Mouse (Mus musculus) hindbrain, embryonic 13.5 days (tissue): ENCODE data around the gene BC025446. TPM values are rescaled to one million over a fixed set of nuclear protein-coding genes. Genes with fewer than 3 reads are reported as not detected.
"Not testable (repeated sequence)": the region's sequence is repeated elsewhere in the genome, so short reads cannot be mapped to it uniquely, and the experiment has no call there.

Experiments
- ATAC-seq: fragments of 200-750 bp; cut with Nextera tagmentation; 2 replicates; pipeline ENCODE4 v1.8.0; 2017; ENCODE audit warnings: moderate TSS enrichment; ENCODE audit not compliant: low FRiP score
- H3K27ac ChIP-seq: fragments of 300-500 bp; sonication (generic); 2 replicates; pipeline ENCODE4 v1.5.1; 2015; ENCODE audit warnings: inconsistent platforms, mild to moderate bottlenecking, moderate library complexity
- H3K27me3 ChIP-seq: fragments of 300-500 bp; sonication (generic); 2 replicates; pipeline ENCODE4 v1.6.1; 2015; ENCODE audit warnings: mild to moderate bottlenecking, inconsistent platforms
- H3K36me3 ChIP-seq: fragments of 300-500 bp; sonication (generic); 2 replicates; pipeline ENCODE4 v1.6.1; 2015; ENCODE audit warnings: mild to moderate bottlenecking, inconsistent platforms
- H3K4me1 ChIP-seq: fragments of 300-500 bp; sonication (generic); replicated peaks from 2 replicates; pipeline ENCODE4 v1.6.1; 2015; ENCODE audit warnings: inconsistent platforms
- H3K4me2 ChIP-seq: fragments of 300-500 bp; sonication (generic); 2 replicates; pipeline ENCODE4 v1.6.1; 2015; ENCODE audit warnings: inconsistent platforms, mild to moderate bottlenecking, moderate library complexity
- H3K4me3 ChIP-seq: fragments of 300-500 bp; sonication (generic); 2 replicates; pipeline ENCODE4 v1.5.1; 2015; ENCODE audit warnings: mild to moderate bottlenecking, inconsistent platforms
- H3K9ac ChIP-seq: fragments of 300-500 bp; sonication (generic); 2 replicates; pipeline ENCODE4 v1.6.1; 2015; ENCODE audit warnings: mild to moderate bottlenecking, inconsistent platforms
- H3K9me3 ChIP-seq: fragments of 300-500 bp; sonication (generic); 2 replicates; pipeline ENCODE4 v1.6.1; 2016; ENCODE audit warnings: inconsistent platforms
- WGBS: fragments of 180-500 bp; shearing (Covaris S2); methylation state at CpG from one replicate; pipeline ENCODE4 v1.1.7; 2015; 5-methylcytosine and 5-hydroxymethylcytosine counted together
- polyA plus RNA-seq: library from polyadenylated mRNA; unstranded; fragments of >200 nt; fragmentation: Nextera tagmentation; extraction: Ambion mirVana; gene quantifications from 2 replicates; pipeline ENCODE4 v1.2.1, GENCODE M21; 2015

BC025446 gene
- polyA plus RNA-seq: not detected in 2 replicates

DNA sequence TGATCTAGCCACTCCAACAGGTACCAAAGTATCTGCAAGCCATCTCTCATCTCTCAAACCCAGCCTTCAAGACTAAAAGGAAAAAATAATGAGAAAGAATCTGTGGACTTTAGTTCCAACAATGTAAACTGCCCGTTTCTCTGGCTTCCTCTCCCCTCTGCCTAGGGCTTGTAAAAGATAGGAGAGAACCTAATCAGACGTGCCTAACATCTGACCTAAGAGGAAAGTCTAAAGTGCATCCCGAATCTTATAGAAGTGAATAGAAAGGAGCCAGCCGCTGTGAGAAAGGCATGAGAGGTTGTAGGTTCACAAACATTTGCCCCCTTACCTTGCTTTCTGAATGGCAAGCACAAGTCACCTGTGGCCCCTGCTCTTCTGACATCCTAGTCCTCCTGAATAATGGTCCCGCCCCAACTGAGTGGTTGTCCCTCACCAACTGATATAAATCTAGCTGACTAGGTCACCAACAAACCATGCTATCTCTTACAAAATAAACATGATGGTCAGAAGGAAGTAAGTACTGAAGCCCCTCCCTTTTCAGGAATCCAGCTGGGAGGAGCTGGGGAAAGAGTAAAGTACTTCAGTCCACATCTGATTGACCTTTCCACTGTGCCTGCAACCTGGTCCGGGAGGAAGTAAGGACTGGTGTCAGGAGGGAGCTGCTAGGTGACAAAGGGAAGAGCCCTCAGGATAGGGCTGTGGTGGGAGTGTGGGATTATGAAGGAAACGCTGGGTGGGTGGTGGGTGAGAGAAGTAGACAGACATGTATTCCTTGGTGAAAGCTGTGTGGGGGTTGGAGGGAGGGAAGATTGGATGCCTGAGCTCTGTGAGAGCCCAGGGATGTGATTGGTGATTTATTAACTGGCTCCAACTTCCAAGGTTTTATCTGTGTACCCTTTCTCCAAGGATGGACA is at the start of gene BC025446:
Gene BC025446 (plus strand): TSS at position 599 of the 914 bp plus-strand sequence.
- ATAC-seq: no peak
- no peak within 1 kb of the TSS for H3K27ac ChIP-seq
- H3K4me2 ChIP-seq: no peak within 1 kb of the TSS

DNA sequence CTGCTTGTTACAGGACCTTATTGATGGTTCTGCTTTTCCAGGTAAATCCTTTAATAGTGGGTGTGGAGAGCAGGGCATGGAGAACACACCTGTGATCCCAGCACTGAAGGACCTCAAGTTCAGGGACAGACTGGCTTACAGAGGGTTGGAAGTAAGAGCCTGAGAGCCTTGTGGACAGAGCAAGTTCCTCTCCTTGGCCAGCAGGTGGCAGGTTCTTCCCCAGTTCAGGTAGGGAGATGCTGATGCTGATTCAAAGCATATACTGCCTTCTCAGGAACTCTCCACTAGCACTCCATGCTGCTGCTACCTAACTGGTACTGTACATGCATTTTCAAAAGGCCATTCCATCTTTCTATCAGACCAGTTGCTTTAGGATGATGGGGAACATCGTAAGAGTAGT is 40.7 kb upstream of the BC025446 start:
- H3K4me3 ChIP-seq: no peak overlapping the region
- H3K4me2 ChIP-seq: no peak overlapping the region
- H3K27ac ChIP-seq: no peak overlapping the region
- WGBS: 75% methylated on average over 1 of the region's 1 CpGs
- H3K4me1 ChIP-seq: no peaks in the 10 kb centered on the region
- no peak overlapping the region for H3K9ac ChIP-seq
- ATAC-seq: no peak
- no peaks in the 10 kb centered on the region for H3K27me3 ChIP-seq
- no peaks in the 10 kb centered on the region for H3K36me3 ChIP-seq
- no peaks in the 10 kb centered on the region for H3K9me3 ChIP-seq

More for the DNA sequence above, at the start of gene BC025446:
- no peaks in the 10 kb centered on the region for H3K36me3 ChIP-seq
- H3K4me1 ChIP-seq: no peaks in the 10 kb centered on the region
- no peak within 1 kb of the TSS for H3K9ac ChIP-seq
- no peak within 1 kb of the TSS for H3K4me3 ChIP-seq
- WGBS: 85% methylated on average over 7 of the region's 7 CpGs
- H3K9me3 ChIP-seq: no peaks in the 10 kb centered on the region
- H3K27me3 ChIP-seq: no peaks in the 10 kb centered on the region

DNA sequence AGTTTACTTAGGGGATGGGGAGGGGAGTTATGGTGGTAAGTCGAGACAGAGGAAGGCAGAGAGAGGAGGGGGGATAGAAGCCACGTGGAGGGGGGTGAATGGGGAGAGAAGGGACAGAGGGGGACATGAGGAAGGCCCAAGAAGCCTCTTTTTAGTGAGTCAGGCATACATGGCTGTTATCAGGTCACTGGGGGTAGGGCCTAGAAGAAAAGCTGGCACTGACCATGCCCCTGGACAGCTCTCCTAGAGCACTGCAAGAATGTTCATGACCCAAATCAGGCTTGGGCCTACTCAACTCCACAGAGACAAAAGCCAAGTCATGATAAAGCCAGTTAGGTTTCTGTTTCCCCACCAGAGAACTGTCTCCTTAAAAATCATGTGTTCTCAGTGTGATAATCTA is 29.9 kb upstream of the BC025446 start:
- no peaks in the 10 kb centered on the region for H3K4me1 ChIP-seq
- no peak overlapping the region for H3K4me2 ChIP-seq
- H3K4me3 ChIP-seq: no peak overlapping the region
- H3K9me3 ChIP-seq: no peaks in the 10 kb centered on the region
- ATAC-seq: no peak
- 33% methylated on average over 2 of the region's 2 CpGs for WGBS
- no peaks in the 10 kb centered on the region for H3K36me3 ChIP-seq
- H3K27ac ChIP-seq: no peak overlapping the region
- no peak overlapping the region for H3K9ac ChIP-seq
- H3K27me3 ChIP-seq: no peaks in the 10 kb centered on the region

DNA sequence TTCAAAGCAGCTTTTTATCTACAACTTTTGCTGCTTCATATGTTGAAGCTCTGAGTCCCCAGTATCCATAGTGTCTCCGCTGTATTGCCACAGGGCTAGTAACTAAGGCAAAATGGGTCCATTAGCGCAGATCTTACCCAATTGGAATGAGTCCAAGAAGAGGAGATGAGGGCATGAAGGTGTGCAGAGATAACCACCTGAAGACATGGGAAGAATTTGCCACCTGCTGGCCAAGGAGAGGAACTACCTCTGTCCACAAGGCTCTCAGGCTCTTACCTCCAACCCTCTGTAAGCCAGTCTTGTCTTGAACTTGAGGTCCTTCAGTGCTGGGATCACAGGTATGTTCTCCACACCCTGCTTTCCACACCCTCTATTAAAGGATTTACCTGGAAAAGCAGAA is 27.1 kb upstream of the BC025446 start:
- Histone ChIP-seq H3K36me3 (no peaks in the 10 kb centered on the region), H3K4me2 (no peak overlapping the region), H3K4me1 (no peaks in the 10 kb centered on the region), H3K27me3 (no peaks in the 10 kb centered on the region), H3K9ac (no peak overlapping the region), H3K4me3 (no peak overlapping the region), H3K27ac (no peak overlapping the region), H3K9me3 (no peaks in the 10 kb centered on the region)
- ATAC-seq: no peak
- WGBS: 62% methylated on average over 2 of the region's 2 CpGs

DNA sequence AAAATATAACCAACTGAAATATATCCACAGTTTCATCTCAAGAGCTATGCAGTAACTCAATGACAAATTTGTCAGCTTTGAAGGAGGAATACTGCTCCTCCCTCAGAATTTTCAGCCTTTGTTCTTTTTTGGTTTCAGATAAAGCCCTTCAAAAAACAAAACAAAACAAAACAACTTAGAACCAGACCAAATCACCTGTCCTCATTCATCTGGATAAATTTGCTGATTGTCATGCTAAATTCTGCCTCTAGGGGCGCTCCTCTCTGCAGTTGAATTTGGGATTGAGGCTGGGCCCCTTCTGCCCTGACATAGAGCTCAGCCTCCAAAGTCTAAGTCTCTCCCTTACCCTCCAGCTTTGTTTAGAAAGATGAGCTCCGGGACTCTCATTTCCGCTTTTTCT is 25.6 kb upstream of the BC025446 start:
- not testable (repeated sequence) for H3K4me3 ChIP-seq, H3K9me3 ChIP-seq, H3K9ac ChIP-seq, H3K27me3 ChIP-seq, H3K4me2 ChIP-seq, H3K27ac ChIP-seq, H3K36me3 ChIP-seq, ATAC-seq, H3K4me1 ChIP-seq
- 3% methylated on average over 1 of the region's 3 CpGs for WGBS

DNA sequence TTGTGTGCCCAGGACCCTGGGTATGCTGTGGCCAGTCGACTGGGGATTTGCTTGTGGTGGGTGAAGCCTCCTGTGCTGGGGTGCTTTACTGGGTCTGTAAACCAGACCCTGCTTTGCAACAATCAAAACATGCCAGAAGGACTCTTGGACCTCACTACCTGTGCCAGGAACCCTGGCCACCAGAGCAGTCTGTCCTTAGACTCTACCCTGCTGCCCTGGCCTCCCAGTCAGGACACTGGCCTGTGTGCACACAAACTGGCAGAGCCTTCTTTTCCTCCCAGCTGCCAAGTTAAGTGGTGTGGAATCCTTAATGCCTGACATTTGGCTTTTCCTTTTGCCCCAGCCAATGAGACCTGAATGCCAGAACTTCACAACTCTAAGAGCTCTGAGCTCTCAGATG is 655 bp downstream of the BC025446 start:
- H3K4me2 ChIP-seq: no peak overlapping the region
- no peaks in the 10 kb centered on the region for H3K9me3 ChIP-seq
- H3K36me3 ChIP-seq: no peaks in the 10 kb centered on the region
- H3K27me3 ChIP-seq: no peaks in the 10 kb centered on the region
- ATAC-seq: no peak
- no peak overlapping the region for H3K27ac ChIP-seq
- WGBS: 75% methylated on average over 1 of the region's 1 CpGs
- no peak overlapping the region for H3K9ac ChIP-seq
- H3K4me1 ChIP-seq: no peaks in the 10 kb centered on the region
- no peak overlapping the region for H3K4me3 ChIP-seq

DNA sequence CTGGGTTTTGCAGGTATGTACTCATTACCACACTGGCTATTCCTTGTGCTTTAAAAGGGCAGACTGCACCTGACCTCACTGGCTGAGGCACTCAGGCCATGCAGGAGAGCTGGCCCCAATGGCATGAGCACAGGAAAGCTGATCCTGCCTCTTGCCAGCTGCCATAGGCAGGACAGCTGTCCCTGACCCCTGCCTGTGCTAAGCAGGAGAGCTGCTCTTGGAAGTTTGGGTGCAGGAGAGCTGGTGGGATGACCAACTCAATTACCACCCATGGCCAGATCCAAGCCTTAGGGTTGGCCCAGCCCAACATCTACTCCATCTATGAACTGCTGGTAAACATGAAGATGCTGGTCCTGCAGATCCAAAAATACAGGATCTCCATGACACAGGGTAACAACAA is 5.8 kb downstream of the BC025446 start:
- H3K9me3 ChIP-seq: no peaks in the 10 kb centered on the region

DNA sequence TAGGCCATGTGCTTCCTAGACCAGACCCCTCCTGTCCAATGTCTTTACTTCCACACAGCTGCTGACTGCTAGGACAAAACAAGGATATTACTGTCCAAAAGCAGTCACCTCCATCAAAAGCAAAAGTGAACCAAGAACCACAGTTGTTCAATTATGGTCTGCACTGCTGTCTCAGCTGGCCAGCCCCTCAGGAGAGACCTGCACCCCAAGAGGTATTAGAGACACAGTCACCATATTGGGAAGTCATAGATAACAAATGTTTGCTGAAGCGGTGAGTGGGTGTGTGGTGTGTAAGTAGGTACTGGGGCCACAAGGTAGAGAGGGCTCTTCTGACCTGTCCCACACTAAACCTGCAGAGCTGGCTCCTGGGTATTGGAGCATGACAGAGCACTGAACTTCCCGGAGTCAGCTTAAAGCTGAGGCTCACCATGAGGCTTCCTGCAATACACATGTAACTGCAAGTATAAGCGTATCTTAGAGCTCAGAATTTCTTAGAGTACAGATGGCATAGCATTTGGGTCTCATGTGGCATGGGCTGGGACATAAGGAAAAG is 21.6 kb downstream of the BC025446 start:
- no peak overlapping the region for H3K27ac ChIP-seq
- 89% methylated on average over 3 of the region's 3 CpGs for WGBS
- H3K27me3 ChIP-seq: no peaks in the 10 kb centered on the region
- ATAC-seq: no peak
- H3K9me3 ChIP-seq: no peaks in the 10 kb centered on the region
- H3K4me2 ChIP-seq: no peak overlapping the region
- no peak overlapping the region for H3K4me3 ChIP-seq
- no peaks in the 10 kb centered on the region for H3K36me3 ChIP-seq
- H3K9ac ChIP-seq: no peak overlapping the region
- no peaks in the 10 kb centered on the region for H3K4me1 ChIP-seq

More for the DNA sequence above, 5.8 kb downstream of the BC025446 start:
- no peaks in the 10 kb centered on the region for H3K36me3 ChIP-seq
- H3K27ac ChIP-seq: no peak overlapping the region
- H3K4me3 ChIP-seq: no peak overlapping the region
- no peak overlapping the region for H3K9ac ChIP-seq
- no peaks in the 10 kb centered on the region for H3K27me3 ChIP-seq
- no peak overlapping the region for H3K4me2 ChIP-seq
- no peak for ATAC-seq
- no peaks in the 10 kb centered on the region for H3K4me1 ChIP-seq

DNA sequence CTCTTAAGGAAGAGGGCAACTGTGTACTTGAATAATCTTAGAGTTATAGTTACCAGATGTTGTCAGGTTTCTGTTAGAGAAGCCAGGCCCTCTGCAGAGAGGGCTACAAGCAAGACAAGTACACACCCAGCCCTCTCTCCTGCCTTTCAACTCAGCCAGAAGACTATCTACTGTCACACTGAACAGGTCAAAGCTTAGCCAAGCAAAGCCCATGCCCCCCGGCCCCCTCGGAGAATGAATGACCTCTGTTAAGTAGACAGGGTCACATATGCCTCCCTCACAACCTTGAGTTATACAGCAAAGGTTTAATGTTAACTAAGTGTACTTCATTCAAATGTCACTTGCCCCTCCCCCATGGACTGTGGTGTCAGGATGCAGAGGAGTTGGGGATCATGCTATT is 24.4 kb downstream of the BC025446 start:
- ATAC-seq: no peak
- Histone ChIP-seq H3K9ac (no peak overlapping the region), H3K4me2 (no peak overlapping the region), H3K4me3 (no peak overlapping the region), H3K27me3 (no peaks in the 10 kb centered on the region), H3K36me3 (no peaks in the 10 kb centered on the region), H3K27ac (no peak overlapping the region), H3K4me1 (no peaks in the 10 kb centered on the region), H3K9me3 (no peaks in the 10 kb centered on the region)
- 93% methylated on average over 2 of the region's 2 CpGs for WGBS

DNA sequence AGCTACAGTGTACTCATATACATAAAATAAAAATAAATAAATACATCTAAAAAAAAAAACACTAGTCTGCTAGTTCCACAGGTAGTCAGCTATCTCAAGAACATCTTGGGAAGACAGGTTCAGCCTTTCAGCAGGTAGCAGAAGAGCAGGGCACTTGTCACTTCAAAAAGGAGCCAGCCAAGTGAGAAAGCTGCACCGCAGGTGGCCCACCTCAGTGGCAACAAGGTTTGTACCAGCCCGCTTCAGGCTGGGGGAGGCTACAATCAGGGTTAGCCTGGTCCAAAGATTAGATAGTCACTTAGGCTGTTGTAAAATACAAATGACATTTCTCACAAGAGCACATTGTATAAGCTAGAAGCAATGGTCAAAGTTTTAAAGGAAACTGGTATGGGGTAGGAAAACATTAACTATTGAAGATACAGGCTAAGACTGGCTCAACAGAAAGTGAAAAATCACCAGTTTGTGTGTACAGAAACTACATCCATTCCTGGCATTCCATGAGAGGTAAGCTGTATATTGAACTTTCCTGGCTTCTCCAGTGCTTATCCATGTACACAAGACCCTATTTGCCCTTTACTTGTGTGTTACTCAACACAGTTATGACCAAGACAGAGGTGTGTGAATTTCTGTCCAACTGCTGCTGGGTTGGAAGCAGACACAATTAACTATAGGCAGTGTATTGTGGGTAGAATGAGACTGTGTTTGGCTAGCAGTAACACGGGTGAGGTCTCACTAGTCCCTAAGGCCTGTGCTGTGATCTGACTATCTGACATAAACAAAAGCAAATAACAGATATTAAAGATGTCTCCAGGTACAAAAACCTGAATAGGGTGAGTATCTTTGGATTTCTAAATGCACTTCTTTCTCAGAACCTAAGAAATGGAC is 26.8 kb downstream of the BC025446 start:
- Histone ChIP-seq H3K4me1 (no peaks in the 10 kb centered on the region), H3K27me3 (no peaks in the 10 kb centered on the region), H3K9ac (no peak overlapping the region), H3K36me3 (no peaks in the 10 kb centered on the region), H3K4me3 (no peak overlapping the region), H3K27ac (no peak overlapping the region), H3K4me2 (no peak overlapping the region), H3K9me3 (no peaks in the 10 kb centered on the region)
- ATAC-seq: no peak
- 73% methylated on average over 3 of the region's 3 CpGs for WGBS

DNA sequence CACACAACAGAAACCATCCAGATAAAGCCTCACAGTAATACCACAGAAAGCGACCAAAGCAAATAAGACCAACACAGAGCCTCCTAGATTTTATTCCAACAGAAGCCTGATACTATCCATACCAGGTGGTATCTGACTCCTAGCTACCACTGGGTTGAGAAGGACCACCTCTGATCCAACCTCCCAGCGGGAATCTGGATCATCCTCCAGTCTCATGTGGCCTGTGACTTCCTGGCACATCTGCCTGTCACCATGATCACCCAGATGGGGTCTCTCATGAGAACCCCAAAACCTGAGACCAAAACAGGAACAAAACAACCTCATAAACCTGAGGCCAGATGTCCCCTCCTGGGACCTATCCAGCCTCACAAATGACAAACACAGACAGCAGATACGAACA is 38.5 kb downstream of the BC025446 start:
- H3K27me3 ChIP-seq: no peaks in the 10 kb centered on the region
- 87% methylated on average over 3 of the region's 3 CpGs for WGBS

DNA sequence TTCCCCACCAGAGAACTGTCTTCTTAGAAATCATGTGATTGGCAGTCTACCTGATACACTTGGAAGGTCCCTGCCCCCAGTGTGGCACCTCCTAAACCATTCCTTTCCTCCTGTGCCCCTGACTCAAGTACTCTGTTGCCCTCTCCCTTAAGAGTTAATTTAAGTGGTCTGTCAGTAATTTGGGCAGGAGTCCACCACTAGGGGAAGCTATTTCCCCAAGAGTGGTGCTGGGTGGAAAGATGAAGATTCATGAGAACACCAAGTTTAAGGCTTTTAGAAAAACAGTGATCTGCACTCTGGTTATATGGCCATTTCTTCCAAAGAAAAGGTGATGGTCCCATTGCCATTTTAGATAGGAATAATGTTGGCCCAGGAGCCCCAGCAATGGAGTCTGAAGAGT is 49.7 kb downstream of the BC025446 start:
- ATAC-seq: no peak
- Histone ChIP-seq H3K4me1 (no peaks in the 10 kb centered on the region), H3K36me3 (no peaks in the 10 kb centered on the region), H3K27ac (no peak overlapping the region), H3K27me3 (no peaks in the 10 kb centered on the region), H3K9me3 (peaks cover 3% of the 10 kb centered on the region; the same call in 1 of the 2 replicates), H3K9ac (no peak overlapping the region), H3K4me2 (no peak overlapping the region), H3K4me3 (no peak overlapping the region)

More for the DNA sequence above, 38.5 kb downstream of the BC025446 start:
- Histone ChIP-seq H3K9ac (no peak overlapping the region), H3K9me3 (no peaks in the 10 kb centered on the region), H3K4me3 (no peak overlapping the region), H3K27ac (no peak overlapping the region), H3K4me2 (no peak overlapping the region), H3K4me1 (no peaks in the 10 kb centered on the region), H3K36me3 (no peaks in the 10 kb centered on the region)
- no peak for ATAC-seq
